Mouse (Mus musculus) mouse trophoblast stem cell (cell line): ENCODE results near the gene Igf2bp1.

Experiments used
- in situ Hi-C, 2 experiments: fragments of 300-500 bp; cut with MseI, MboI; formaldehyde crosslinking; loops; 2 replicates in 1 of 2; 3 replicates in 1 of 2; pipeline ENCODE4 v1.15.1; 2025

Gene Igf2bp1

GRCm38 (mm10) chr11:96007516-96008235, 1.9 kb upstream of the Igf2bp1 start:
- in situ Hi-C loops: no loop called here

GRCm38 (mm10) chr11:96006852-96007515, 1.2 kb upstream of the Igf2bp1 start:
- in situ Hi-C loops: no loop called here

GRCm38 (mm10) chr11:96006367-96006851, 669 bp upstream of the Igf2bp1 start:
- in situ Hi-C loops: no loop called here

- in situ Hi-C loops: no loop called here
Observed at GRCm38 (mm10) chr11:96004793-96005402, 842 bp downstream of the Igf2bp1 start.

- in situ Hi-C loops: no loop called here
Observed at GRCm38 (mm10) chr11:96003969-96004792, 1.6 kb downstream of the Igf2bp1 start.

- in situ Hi-C loops: no loop called here
Observed at GRCm38 (mm10) chr11:96003100-96003900, 2.4 kb downstream of the Igf2bp1 start.

- in situ Hi-C loops: no loop called here
Observed at GRCm38 (mm10) chr11:95994151-95994550, 11.6 kb downstream of the Igf2bp1 start.

- in situ Hi-C loops: no loop called here
Observed at GRCm38 (mm10) chr11:95990886-95991708, 14.6 kb downstream of the Igf2bp1 start.

- in situ Hi-C loops: no loop called here
Observed at GRCm38 (mm10) chr11:95990431-95990830, 15.3 kb downstream of the Igf2bp1 start.

- in situ Hi-C loops: no loop called here
Observed at GRCm38 (mm10) chr11:95989864-95990263, 15.9 kb downstream of the Igf2bp1 start.

- in situ Hi-C loops: no loop called here
Observed at GRCm38 (mm10) chr11:95988533-95988932, 17.2 kb downstream of the Igf2bp1 start.

GRCm38 (mm10) chr11:95987854-95988447, 17.8 kb downstream of the Igf2bp1 start:
- in situ Hi-C loops: no loop called here

- in situ Hi-C loops: loop anchor here in 1 of 2 experiments (5.0 kb wide), 1 partner anchor 50 kb away; the partner anchor contains the start of gene Snf8
Observed at GRCm38 (mm10) chr11:95982475-95982874, 23.3 kb downstream of the Igf2bp1 start.

- in situ Hi-C loops: loop anchor here in 1 of 2 experiments (5.0 kb wide), 1 partner anchor 50 kb away; the partner anchor contains the start of gene Snf8
Observed at GRCm38 (mm10) chr11:95981804-95982203, 23.9 kb downstream of the Igf2bp1 start.

GRCm38 (mm10) chr11:95980762-95981418, 24.9 kb downstream of the Igf2bp1 start:
- in situ Hi-C loops: loop anchor here in 1 of 2 experiments (5.0 kb wide), 1 partner anchor 51 kb away; the partner anchor contains the start of gene Snf8

- in situ Hi-C loops: no loop called here
Observed at GRCm38 (mm10) chr11:95978487-95978886, 27.3 kb downstream of the Igf2bp1 start.

- in situ Hi-C loops: no loop called here
Observed at GRCm38 (mm10) chr11:95976290-95976689, 29.4 kb downstream of the Igf2bp1 start.

GRCm38 (mm10) chr11:95975694-95976093, 30.0 kb downstream of the Igf2bp1 start:
- in situ Hi-C loops: no loop called here

GRCm38 (mm10) chr11:95973187-95973586, 32.6 kb downstream of the Igf2bp1 start:
- in situ Hi-C loops: no loop called here
